Mouse (Mus musculus): ENCODE measurements at regions not wholly inside any gene's neighbourhood (a gene's known extent, or its start where the extent isn't known, plus 50 kb on each side); places are given as distances from the start of the nearest gene placed in this dataset.
"Not testable (repeated sequence)": the region's sequence is repeated elsewhere in the genome, so short reads cannot be mapped to it uniquely, and the experiment has no call there.

- no peak for ATAC-seq (ENCODE audit: low TSS enrichment)
Observed at GRCm38 (mm10) chr8:97251458-97251865, 1363.1 kb upstream of the Got2 start.

- no peak for ATAC-seq (ENCODE audit: low TSS enrichment)
Observed at GRCm38 (mm10) chr8:97234551-97235107, 1346.3 kb upstream of the Got2 start.

GRCm38 (mm10) chr8:97232619-97233376 is 1344.5 kb upstream of the Got2 start:
- no peak for ATAC-seq (ENCODE audit: low TSS enrichment)

- ATAC-seq (ENCODE audit: low TSS enrichment) = no peak
Observed at GRCm38 (mm10) chr8:97231652-97232051, 1343.3 kb upstream of the Got2 start.

- no peak for ATAC-seq (ENCODE audit: low TSS enrichment)
Observed at GRCm38 (mm10) chr8:97191806-97192205, 1303.5 kb upstream of the Got2 start.

- not testable (repeated sequence) for ATAC-seq (ENCODE audit: low TSS enrichment)
Observed at GRCm38 (mm10) chr8:97183831-97184230, 1295.5 kb upstream of the Got2 start.

- ATAC-seq (ENCODE audit: low TSS enrichment) = not testable (repeated sequence)
Observed at GRCm38 (mm10) chr8:97182456-97182855, 1294.1 kb upstream of the Got2 start.
